Mouse (Mus musculus): ENCODE measurements around the gene Vps13d.
A peak's percentile ranks its signal among the peaks of the same experiment; 100 is the strongest.

Gene Vps13d

DNA sequence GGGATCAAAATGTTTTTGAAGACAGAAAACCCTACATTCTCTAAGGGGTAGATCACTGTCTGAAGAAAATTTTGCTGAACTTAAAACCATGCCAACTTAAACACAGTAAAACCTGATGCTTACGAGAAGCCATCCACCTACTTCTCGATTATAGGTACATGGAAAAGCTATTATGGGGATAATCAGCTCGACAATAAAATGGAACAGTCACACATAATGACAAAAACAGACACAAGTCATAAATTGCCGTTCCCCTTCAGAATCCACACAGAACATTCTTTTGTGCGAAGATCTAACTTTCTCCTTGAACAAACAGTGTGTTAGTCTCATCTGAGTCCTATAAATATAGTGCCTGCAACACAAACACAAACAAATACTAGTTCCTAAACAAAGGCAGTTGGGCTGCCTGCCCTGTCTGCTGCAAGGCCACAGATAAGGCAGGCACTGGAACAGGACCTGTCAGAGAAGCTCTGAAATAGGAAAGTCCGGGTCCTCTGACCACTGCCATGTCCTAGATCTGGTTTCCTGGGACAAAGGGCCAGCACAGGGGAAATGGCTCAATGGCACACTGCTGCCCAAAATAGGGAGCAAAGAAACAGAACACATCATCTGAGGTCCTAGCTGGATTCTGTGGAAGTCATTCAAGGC, 153.5 kb downstream of the Vps13d start:
- DNase-seq (ENCODE audit: inconsistent age in 2 of 2, low spot score in 1 of 2): peak in 1 of 2 experiments; percentile 56

DNA sequence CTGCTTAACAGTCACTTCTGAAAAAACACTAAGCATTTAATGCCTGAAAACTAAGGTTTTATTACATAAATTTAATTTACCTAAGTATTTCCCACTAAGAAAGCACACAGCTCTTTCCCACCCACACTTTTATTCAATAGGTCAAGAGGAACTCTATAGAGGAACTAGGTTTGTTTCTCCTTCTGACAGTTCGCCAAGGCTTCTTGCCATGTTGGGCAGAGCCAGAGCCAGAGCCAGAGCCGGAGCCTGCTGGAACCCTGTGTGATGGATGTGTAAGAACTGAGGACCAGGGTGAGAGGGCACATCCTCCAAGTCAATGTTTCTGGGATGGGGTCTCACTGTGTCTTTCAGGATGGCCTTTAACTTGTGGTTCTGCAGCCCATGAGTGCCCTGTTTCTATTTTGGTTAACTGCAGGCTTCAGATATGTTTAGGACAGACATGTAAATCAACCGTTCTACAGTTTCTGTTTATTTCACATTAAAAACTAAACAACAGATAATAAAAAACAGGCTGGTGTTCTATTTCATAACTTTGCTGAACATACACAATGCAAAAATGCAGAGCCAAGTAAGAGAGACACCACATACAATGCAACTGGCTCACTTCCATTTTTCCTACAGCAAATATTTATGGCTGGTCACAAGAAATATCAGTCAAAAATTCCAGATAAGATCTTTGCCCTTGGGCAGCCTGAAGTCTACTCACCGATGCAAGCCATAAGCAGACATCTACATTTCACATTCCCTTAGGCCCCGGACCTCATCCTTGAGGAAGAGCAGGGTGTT, 157.0 kb downstream of the Vps13d start:
- DNase-seq (ENCODE audit: inconsistent age in 2 of 2, low spot score in 1 of 2): no peak

DNA sequence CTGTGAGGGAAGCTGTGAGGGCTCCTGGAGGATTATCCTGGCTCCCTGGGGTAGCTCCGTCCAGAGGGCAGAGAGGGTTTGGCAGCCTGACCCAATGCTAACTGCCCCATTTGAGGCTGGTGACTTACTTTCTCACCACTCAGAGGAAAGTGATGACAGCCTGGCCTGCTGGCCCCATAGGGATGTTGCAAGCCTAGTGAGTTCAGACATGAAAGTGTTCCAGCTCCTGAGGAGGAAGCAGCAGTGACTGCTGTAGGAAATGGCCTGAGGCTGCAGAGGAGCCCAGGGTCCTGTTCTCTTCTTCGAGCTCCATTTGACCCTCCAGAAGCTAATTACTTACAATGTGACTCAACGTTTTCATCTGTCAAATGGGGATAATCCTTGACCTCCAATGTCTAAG, 157.8 kb downstream of the Vps13d start:
- peak in 1 of 2 experiments; percentile 78 for DNase-seq (ENCODE audit: inconsistent age in 2 of 2, low spot score in 1 of 2)

DNA sequence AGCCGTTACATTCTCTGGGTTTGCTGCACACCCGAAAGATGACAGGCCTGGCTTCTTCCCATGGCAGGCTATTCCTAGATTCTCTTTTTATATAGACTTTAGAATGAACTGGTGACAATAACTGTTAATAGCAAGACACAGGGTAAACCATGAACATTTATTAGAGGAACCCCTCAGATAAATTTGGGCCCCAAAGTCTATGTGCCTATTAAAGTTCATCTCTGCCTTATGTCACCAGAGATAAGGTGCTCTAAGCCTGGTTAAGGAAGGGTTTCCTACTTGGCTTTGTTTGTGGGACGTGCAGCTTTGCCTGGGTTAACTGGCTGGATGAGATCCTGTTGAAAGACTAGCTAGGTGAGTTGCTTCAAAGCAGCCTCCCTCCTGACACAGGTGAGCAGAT, 159.4 kb downstream of the Vps13d start:
- DNase-seq (ENCODE audit: inconsistent age in 2 of 2, low spot score in 1 of 2): no peak

DNA sequence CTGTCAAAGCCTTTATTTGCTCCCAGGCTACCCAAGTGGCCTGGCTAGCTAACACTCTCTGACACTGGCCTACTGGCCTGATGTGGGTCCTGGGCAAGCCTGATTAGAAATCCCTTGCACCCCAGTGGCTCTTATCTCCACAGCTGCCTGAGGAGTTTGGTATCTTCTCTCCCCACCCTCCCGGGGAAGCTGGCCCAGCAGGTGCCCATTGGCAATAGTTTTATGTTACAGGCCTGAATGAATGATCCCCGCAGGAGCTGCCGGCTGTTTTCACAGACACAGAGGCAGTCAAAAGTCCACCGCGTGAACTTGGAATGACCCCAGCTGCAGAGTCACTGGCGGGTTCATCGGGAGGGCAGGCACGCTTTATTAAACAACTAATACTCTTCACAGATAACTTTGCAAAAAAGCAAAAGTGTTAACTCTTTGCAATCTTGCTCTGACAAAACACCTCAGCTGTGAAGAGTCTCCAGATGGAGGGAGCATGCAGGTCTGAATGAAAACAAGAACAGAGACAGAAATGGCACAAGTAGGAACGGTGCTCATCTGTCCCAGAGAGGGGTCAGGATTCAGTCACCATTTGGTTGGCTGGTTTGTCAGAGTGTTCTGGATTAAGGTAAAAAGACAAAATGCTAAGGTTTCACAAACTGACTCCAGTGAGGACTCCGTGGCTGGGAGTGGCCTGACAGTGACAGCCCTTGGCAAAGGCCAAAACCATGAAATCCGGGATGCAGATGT, 160.1 kb downstream of the Vps13d start:
- no peak for DNase-seq (ENCODE audit: inconsistent age in 2 of 2, low spot score in 1 of 2)

DNA sequence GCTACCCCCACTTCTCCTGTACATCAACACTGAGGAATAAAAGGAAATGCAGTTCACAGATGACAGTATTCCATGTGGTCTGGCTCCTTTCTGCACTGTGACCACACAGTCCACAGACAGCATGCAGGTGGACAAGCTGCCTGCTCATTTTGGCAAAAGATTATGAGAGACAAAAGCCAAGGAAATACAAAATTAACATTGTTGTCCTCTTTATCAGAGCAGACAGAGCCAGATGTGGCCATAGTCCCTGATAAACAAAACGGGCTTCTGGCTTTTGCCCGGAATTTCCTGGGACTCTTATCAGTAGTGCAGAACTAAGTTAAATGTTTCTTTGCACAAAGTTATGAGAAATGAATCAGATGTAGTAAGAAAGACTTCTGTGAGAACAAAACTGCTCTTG, 161.4 kb downstream of the Vps13d start:
- no peak for DNase-seq (ENCODE audit: inconsistent age in 2 of 2, low spot score in 1 of 2)

DNA sequence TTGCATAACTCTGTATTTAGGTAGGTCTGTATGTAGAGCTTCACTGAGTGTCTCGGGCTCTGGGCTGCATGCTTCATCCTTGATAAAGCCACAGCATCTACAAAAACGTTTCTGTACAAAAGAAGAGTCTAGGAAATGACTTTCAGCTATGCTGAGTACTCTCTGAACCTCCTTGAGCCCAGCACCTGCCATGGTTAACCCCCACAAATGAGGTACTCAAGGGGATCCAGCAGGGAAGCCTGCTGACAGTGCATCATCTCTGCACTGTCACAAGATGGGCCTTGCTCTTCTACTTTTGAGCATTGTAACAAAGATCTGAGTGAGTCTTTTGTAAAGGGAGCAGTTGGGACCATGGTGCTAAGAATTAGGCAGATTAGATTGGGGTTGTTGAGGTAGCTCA, 162.2 kb downstream of the Vps13d start:
- DNase-seq (ENCODE audit: inconsistent age in 2 of 2, low spot score in 1 of 2): no peak

DNA sequence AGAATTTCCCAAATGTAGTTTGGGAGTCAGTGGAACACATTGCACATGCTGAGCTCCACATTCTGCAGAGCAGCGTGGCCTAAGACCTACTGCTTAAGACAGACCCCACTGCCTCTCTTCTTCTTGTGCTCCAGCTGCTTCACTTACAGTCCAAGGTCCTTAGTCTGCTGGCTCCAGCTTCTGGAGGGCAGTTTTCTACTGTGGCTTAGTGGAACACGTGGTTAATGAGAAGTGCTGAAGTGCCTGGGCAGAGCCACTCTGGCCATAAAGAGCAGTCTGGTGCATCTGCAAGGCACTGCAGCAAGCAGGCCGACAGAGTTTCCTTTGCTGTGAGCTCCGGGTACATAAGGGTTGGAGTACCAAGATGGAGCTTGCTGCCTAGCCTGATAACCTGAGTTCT, 163.3 kb downstream of the Vps13d start:
- no peak for DNase-seq (ENCODE audit: inconsistent age in 2 of 2, low spot score in 1 of 2)

DNA sequence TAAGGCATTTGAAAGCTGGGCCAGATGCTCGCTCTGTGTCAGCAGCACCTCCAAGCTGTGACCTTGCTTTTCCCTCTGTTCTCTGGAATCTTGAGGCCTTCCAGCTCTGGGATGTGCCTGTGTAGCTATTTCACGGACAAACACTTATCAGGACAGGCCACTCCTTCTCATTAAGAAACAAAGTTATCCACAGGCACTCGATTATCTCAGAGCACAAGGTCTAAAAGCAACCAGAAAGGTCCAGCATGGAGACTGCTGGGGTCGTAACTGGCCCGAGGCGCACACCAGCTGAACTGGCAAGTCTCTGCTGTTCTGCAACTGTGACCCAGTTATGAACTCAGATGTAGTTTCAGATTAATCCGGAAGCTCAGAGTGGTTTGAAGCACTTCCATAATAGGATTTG, 168.4 kb downstream of the Vps13d start:
- DNase-seq (ENCODE audit: inconsistent age in 2 of 2, low spot score in 1 of 2): peak; percentile 57 to 85

DNA sequence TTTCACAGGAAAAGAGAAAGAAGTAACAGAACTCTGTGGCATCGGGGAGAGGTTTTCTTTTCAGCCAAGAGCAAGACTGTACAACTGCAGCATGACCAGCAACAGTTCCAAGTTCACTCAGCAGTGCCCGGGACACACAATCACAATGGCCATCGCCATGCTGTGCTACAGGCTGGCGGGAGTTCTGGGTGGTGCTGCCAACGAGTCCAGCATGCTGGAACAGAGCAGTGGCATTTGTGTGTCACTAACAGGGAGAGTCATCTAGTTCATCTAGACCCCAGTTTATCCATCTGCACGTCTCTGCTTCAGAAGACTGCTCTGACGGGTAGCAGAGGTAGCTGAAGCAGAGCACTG, 169.4 kb downstream of the Vps13d start:
- peak in 1 of 2 experiments; percentile 53 for DNase-seq (ENCODE audit: inconsistent age in 2 of 2, low spot score in 1 of 2)

DNA sequence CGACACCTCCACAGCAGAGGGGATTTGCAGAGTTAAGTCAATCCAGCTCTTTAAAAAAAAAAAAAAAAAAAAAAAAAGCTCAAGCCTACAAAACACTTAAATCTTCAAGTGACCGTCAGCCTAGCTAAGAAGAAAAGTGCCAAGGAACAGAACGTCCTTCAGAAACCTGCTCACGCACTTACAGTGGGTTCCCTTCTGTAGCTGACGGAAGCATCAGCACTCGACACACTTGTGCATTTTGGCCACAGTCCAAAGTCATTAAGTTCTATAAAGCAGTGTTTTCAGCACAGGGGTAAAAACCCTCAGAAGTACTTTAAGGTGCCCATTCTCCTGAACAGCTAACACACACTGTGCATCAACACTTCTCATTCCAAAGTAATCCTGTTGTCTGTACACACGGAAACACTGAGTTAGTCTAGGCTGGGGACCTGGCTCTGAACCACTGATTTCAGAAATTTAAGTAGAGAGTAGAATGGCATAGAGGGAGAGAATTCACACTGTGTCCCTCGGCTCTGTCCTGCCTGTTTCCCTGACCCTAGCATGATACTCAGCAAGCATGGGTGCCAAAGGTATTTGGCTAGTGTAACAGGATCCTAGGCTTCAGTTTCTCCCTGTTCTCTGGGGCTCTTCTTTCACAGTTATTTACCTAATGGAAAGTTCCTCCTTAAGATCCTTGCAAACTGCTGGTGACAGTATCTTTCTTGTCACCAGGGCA, 170.0 kb downstream of the Vps13d start:
- no peak for DNase-seq (ENCODE audit: inconsistent age in 2 of 2, low spot score in 1 of 2)

DNA sequence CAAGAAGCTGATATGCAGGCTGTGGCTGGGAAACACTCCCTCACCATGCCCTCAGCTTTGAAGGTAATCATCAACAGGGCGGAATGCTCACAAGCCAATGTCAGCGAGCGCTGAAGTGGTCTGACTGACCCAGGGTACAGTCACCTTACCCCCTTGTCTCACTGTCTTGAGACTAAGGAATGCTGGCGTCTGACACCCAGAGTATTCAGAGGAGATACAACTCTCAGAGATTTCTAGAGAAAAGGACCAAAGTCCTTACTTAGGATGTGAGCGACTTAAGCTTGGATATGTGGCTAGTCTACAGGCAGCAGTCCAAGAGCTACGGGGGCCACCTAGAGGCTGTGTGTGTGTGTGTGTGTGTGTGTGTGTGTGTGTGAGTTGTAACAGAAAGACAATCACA, 170.9 kb downstream of the Vps13d start:
- no peak for DNase-seq (ENCODE audit: inconsistent age in 2 of 2, low spot score in 1 of 2)

DNA sequence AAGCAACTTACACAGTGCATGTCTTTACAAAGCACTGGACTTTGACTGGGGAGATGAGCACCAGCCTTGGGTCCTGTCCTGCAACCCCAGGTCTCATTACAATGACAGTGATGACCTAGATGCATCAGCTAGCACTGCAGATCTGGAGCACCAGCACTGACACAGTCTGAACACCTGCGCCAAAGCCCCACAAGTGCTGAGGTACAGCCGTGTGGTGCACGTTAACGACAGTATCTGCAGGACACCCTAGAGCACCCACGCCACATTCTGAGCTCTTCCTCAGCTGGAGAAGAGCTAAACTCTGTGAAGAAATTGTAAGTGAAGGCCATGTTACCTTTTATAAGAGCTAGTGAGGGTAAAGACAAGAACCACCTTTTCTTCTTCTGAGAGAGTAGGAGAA, 172.0 kb downstream of the Vps13d start:
- no peak for DNase-seq (ENCODE audit: inconsistent age in 2 of 2, low spot score in 1 of 2)

DNA sequence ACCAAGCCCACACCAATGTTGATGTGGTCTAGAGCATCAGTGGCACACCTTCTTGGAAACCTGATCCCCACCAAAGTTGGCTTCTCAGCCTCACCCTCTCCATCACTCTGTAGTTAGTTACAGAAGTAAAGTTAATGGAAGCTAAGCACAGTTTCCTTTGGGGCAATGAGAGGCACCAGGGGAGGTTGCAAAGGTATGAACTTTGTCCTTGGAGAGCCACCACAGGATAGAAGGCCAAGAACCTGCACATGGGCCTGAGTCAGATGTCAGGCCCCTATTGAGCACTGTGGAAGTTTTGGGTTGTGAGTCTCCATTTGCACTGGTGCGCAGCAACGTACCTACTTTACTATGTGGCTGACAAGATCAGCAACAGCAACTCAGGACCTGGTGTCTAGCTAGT, 172.6 kb downstream of the Vps13d start:
- no peak for DNase-seq (ENCODE audit: inconsistent age in 2 of 2, low spot score in 1 of 2)

DNA sequence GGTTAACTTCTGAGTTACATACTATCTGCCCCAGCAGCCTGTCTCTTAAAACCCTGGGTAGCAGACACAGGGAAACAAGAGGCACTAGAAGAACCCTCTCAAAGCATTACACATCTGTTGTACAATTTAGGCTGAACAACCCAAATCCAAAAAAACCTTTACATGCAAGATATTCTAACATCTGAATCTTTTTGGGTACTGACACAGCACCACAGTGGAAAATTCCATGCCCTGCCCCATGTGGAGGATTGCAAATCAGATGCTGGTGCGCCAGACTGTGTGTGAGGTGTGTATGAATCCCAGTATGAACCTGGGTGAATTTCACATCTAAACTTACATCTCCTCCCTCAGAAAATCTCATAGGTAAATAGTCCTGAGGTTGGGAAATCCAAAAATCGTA, 174.4 kb downstream of the Vps13d start:
- DNase-seq (ENCODE audit: inconsistent age in 2 of 2, low spot score in 1 of 2): no peak

DNA sequence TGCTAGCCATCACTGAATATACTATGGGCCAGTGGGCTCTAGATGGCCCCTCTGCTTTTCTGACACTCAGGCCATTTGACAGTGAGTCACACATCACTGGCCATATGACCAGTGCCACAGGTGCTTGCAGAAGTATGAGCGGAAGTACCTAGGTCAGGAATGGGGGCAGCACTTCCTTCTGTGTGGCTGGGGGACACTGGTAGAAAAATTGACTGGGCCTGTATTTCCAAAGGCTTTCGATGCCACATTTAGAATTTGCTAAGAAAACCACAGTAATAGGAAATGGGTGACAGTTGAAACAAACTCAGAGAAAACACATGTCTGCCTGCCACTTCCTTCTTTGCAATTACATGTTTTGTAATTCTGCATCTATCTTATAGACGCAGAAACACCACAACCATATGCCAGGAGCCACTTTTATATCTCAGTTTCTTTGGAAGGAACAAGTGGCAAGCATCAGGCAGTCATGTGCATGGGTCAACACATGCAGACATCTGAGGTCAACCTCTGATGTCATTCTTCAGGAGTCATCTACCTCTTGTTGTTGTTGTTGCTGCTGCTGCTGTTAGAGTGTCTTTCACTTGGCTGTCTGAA, 175.6 kb downstream of the Vps13d start:
- DNase-seq (ENCODE audit: inconsistent age in 2 of 2, low spot score in 1 of 2): no peak

DNA sequence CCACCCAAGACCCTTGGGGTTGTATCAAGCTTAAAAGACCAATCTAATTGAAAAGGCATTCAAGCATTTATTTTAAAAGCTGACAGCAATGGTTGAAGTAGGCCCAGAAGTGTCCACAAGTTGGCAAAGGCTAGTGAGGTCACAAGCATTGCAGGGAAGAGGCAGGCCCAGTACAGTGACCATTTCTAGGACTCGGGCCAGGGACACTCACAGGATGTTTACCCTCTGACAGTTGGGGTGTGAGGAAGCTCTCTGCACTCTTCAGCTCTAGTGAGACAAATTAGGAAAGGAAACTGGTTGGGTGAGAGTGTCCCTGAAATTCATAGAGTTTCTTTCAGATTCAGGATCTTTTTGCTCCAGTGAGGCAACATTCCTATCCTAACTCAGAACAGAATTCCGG, 177.1 kb downstream of the Vps13d start:
- DNase-seq (ENCODE audit: inconsistent age in 2 of 2, low spot score in 1 of 2): peak; percentile 62 to 84

DNA sequence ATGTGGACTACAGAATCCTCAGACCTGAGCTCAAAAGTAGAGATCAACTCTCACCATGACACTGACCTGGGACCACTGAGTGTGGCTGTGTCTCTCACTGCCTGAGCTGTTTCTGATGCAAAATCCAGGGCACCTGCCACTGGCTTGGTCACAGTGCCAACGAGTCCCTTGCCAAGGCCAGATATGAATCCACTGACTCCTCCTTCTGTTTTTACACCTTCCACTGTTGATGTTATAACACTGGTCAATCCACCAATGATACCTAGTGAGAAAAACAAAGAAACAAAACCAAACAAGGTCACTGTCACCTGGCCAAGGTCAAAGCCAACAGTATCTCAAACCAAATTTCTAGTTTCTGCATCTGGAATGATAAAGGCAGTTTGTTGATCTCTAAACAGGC, 178.1 kb downstream of the Vps13d start:
- peak in 1 of 2 experiments; percentile 67 for DNase-seq (ENCODE audit: inconsistent age in 2 of 2, low spot score in 1 of 2)

DNA sequence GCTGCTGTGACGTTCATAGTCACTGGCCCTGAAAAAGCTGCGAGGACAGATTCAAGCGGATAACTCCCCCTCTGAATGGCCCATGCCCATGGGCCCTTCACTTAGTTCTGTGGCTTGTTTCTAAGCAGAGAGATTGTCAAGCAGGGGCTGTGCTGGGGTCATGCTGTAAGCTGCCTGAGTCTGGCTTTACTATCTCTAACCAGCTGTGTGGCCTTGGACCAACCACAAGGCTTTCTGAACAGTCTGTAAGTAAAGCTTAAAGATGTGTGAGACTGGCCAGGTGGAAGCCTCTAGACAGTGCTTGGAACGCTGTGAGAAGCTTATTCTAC, 180.2 kb downstream of the Vps13d start:
- peak in 1 of 2 experiments; percentile 56 for DNase-seq (ENCODE audit: inconsistent age in 2 of 2, low spot score in 1 of 2)

DNA sequence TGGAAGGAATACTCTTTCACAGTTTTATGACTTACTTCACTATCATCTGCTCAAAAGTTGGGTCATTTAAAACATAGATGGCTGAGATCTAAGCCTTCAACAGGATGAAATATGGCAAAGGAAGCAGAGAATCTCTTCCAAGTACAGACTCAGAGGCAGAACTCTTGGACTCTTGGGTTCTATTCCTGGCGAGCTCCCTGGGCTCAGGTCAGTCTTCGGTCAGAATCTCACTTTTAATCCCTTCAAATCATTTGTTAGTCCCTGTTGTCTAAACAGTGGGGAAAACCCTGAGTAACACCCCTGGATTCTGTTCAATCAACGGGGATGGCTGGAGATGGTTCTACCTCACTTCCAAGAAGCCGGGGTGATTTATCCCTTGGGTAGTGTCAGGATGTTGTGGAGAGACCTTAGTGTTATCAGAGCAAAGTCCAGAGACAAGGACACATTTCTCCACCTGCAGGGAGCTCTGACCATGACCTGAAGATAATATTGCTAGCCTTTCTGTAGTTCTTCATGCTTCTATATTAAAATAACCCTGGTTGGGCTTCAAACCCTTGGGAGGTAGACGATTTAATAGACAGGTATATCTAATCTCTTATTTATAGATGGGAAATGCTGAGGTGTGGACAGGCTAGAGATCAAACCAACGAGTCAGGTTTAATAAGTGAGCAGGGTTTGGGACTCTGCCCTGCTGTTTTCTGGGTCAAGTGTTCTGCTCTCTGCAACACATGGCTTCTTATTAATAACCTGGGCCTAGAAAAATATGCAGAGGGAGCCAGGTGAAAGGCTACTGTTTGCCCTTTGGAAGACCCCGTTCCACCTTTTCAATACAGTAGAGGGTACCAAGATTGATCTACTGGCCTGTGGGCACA, 180.8 kb downstream of the Vps13d start:
- peak in 1 of 2 experiments; percentile 79 for DNase-seq (ENCODE audit: inconsistent age in 2 of 2, low spot score in 1 of 2)

All from adrenal gland, adult (tissue).